Mouse (Mus musculus) lung, adult 2 months (tissue): ENCODE results near the gene Tatdn3.
"Not testable (repeated sequence)": the region's sequence is repeated elsewhere in the genome, so short reads cannot be mapped to it uniquely, and the experiment has no call there.

Experiments used
- CTCF ChIP-seq: fragments of 200-500 bp; IDR thresholded peaks from 2 replicates; pipeline ENCODE4 v1.5.1; 2011; ENCODE audit warnings: mild to moderate bottlenecking, low read length, control low read depth; ENCODE audit not compliant: insufficient read depth
- POLR2A ChIP-seq: fragments of 200-500 bp; IDR thresholded peaks from 2 replicates; pipeline ENCODE4 v1.6.1; 2011; ENCODE audit warnings: low read depth, mild to moderate bottlenecking, control low read depth, low read length, borderline replicate concordance; ENCODE audit errors: extremely low read depth

DNA sequence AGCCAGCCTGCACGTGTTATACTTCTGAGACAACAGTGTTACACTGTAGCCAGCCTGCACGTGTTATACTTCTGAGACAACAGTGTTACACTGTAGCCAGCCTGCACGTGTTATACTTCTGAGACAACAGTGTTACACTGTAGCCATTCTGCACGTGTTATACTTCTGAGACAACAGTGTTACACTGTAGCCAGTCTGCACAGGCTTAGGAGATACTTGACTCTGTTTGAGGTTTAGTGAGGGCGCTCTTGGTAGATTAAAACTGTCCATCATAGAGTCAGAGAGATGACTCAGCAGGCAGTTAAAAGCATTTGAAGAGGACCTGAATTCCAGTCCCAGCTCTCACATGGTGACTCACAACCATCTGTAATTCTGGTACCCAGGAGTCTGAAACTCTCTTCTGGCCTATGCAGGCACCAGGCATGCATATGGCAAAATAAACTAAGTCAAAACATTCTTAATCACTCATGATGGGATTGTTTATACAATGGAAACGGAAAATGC lies 31.8 kb downstream of the Tatdn3 start:
- TF ChIP-seq POLR2A, CTCF: not testable (repeated sequence)
